Mouse (Mus musculus): ENCODE data around the gene Psg18. TPM values are rescaled to one million over a fixed set of nuclear protein-coding genes. Genes with fewer than 3 reads are reported as not detected.
"Not testable (repeated sequence)": the region's sequence is repeated elsewhere in the genome, so short reads cannot be mapped to it uniquely, and the experiment has no call there.

Gene Psg18
- total RNA-seq (2021) = not detected
- long read RNA-seq, experiment 1 = 0 reads
- long read RNA-seq, experiment 2 = 0 reads

DNA sequence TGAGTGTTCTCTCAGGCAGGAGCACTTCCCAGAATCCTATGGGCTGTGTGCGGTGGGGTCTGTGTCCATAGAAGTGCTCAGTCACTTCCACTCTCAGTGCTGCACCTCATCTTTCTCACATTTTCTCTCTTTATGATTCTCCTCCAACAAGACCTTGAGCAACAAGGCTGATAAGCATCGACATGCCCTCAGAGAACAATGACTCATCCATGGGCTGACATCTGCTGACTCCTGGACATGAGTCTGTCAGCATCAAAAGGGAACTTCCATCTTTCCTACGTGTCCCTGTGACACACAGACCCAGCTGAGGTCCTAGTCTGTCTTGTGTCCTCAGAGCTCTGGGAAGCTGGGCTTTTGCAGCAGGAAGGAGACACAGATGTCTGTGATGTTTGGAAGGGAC is at the start of gene Psg18:
TSS of gene Psg18 (minus strand) at position 101 of the 400 bp plus-strand sequence.
- DNase-seq (ENCODE audit: low spot score) = not testable (repeated sequence)

DNA sequence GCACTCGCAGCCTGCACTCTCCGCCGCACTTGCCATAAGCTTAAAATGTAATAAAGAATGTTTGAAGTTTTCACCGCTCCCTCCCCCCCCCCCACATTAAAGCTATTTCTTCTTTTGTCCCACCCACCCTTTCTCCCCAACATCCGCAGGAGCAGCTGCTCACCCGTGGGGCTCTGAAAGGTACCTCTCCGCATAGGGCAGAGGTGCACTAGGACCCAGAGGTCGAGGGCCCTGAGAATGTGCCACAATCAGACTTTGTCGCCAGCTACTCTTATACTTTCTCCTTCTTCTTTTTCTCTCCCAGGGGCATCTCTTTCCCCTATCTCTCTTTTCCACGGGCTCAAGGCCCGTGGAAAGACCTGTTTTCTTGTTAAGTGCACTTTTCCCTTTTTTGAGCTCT is 48.6 kb upstream of the Psg18 start:
- DNase-seq (ENCODE audit: low spot score) = no peak

DNA sequence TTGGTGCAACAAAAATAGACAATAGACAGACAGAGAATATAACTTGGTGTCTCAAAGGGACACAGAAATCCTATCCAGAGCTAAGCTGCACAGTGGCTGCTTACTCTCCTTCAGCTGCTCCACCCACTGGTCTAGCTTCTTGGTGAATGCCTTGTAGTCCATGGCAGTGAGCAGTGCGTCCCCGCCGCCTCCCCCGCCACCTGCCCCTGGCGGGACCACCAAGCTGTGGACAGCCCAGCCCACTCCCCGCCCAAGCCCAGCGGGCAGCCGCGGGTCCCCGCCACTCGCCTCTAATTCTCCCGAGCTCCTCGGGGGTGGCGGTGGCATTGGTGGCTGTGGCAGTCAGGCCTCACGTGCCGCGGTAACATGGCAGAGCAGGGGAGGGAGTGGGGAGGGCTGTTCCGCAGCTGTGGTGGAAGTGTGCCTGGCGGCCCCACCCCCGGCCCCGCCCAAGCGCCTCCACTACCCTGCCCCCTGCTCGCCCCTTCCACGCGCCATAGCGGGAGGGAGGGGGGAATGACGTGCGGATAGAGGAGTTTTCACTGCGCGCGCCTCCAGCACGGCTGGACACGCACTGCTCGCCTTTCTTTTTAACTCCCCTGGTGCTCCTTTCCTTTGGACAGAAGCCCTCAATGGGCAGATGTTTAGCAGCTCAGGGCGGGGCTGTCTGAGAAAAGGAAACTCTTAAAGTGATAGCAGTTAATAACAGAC is 47.9 kb upstream of the Psg18 start:
- no peak for DNase-seq (ENCODE audit: low spot score)

DNA sequence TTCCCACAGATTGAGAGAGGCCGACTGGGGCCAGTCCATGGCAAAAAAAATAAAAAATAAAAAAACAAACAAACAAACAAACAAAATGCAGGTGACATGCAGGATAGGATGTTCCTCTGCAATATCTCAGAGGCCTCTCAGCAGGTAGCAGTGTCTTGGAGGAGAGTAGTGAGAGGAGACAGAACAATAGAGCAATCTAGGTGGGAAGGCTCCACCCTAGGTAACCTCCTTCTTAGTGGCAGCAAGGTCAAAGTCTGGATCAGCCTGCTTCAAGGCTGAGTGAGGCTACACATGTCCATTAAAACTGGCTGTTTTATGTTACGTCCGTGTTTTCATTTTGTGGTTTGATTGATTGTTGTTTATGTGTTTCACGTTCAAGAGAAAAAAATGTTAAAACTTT is 36.7 kb upstream of the Psg18 start:
- DNase-seq (ENCODE audit: low spot score) = not testable (repeated sequence)

DNA sequence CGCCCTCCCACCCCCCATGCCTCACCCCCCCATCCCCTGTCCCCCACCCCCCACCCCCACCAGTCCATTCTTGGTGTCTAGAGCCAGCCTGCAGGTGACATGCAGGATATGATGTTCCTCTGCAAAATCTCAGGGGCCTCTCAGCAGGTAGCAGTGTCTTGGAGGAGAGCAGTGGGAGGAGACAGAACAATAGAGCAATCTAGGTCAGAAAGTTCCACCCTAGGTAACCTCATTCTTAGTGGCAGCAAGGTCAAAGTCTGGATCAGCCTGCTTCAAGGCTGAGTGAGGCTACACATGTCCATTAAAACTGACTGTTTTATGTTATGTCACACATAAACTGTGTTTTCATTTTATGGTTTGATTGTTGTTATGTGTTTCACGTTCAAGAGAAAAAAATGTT is 23.5 kb upstream of the Psg18 start:
- no peak for DNase-seq (ENCODE audit: low spot score)

DNA sequence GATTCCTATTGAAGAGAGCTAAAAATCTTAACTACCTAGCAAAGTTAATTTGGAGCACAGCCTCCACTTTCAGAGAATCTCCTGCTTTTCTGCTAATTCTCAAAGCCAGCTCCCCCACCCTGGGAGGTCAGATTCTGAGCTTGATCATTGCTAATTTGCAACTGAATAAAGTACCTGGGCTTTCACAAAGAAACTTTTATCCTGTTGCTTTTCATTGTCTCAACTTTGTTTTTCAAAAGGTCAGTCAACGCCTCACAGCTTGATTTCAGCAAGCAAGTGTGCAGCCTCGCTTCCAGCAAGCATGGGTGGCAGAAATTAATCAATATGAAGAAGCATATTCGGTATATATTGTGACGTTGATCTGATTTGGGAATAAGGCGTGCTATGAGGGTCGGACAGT is 19.4 kb downstream of the Psg18 start:
- not testable (repeated sequence) for DNase-seq (ENCODE audit: low spot score)

Other genes starting within 250 kb of the Psg18 start
- gene Igfl3, start 178.5 kb downstream of the Psg18 start, total RNA-seq (2021) = not detected
- not detected for gene Mill1, start 109.7 kb downstream of the Psg18 start, total RNA-seq (2021)
- gene Psg28, start 77.0 kb upstream of the Psg18 start, total RNA-seq (2021) = not detected
- gene Psg26, start 129.2 kb upstream of the Psg18 start, total RNA-seq (2021) = not detected
- gene Psg25, start 177.3 kb upstream of the Psg18 start, total RNA-seq (2021) = not detected
- not detected for gene Psg27, start 212.3 kb upstream of the Psg18 start, total RNA-seq (2021)